Mouse (Mus musculus) cortical plate, adult 2 months (tissue): ENCODE measurements at regions not wholly inside any gene's neighbourhood (a gene's known extent, or its start where the extent isn't known, plus 50 kb on each side); places are given as distances from the start of the nearest gene placed in this dataset.

Experiments
- H3K27ac ChIP-seq: fragments of 200-500 bp; 2 replicates; pipeline ENCODE4 v1.5.1; 2012; ENCODE audit warnings: low read length, control low read depth, inconsistent platforms; ENCODE audit not compliant: insufficient read depth
- H3K4me1 ChIP-seq: fragments of 200-500 bp; 2 replicates; pipeline ENCODE4 v1.6.1; 2011; ENCODE audit warnings: low read length; ENCODE audit not compliant: control insufficient read depth, insufficient read depth
- H3K4me3 ChIP-seq: fragments of 200-500 bp; 2 replicates; pipeline ENCODE4 v1.5.1; 2011; ENCODE audit warnings: mild to moderate bottlenecking, low read length, control low read depth; ENCODE audit not compliant: insufficient read depth
- CTCF ChIP-seq: fragments of 200-500 bp; IDR thresholded peaks from 2 replicates; pipeline ENCODE4 v1.5.1; 2011; ENCODE audit warnings: mild to moderate bottlenecking, control low read depth, low read length; ENCODE audit not compliant: insufficient read depth; ENCODE audit errors: extremely low read depth
- POLR2A ChIP-seq: fragments of 200-500 bp; IDR thresholded peaks from 2 replicates; pipeline ENCODE4 v1.6.1; 2011; ENCODE audit warnings: mild to moderate bottlenecking, low read length, control low read depth; ENCODE audit not compliant: insufficient read depth; ENCODE audit errors: extremely low read depth

DNA sequence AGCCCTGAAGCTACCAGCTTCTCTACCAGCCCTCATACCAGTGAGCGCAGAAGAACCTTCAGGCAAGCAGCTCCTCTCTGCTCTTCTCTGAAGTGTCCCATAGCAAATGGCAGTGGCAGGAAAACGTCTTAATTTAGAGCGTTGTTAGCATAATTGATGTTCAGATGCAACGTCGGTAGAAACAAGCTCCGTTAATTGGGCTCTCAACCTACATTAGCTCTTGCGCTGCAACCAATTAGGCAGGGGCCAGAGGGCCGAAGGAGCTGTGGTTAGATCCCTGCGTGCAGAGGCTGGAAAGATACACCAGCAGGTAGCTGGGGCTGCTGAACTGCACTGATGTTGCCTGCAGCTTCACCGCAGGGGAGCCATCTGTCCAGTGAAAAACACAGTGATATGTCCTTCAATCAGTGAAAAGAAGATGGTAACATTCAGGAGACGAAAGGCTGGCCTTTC is 145.6 kb downstream of the Gm45692 start:
- Histone ChIP-seq H3K27ac (no peak overlapping the region), H3K4me1 (no peaks in the 10 kb centered on the region), H3K4me3 (no peak overlapping the region)
- no peak for TF ChIP-seq CTCF
- no peak for TF ChIP-seq POLR2A

GRCm38 (mm10) chr8:26265366-26265765 is 146.0 kb downstream of the Gm45692 start:
- TF ChIP-seq CTCF, result no peak
- TF ChIP-seq POLR2A, result no peak
- Histone ChIP-seq H3K4me1 (no peaks in the 10 kb centered on the region), H3K27ac (no peak overlapping the region), H3K4me3 (no peak overlapping the region)

GRCm38 (mm10) chr8:26266384-26266783 is 147.1 kb downstream of the Gm45692 start:
- no peak for TF ChIP-seq CTCF
- TF ChIP-seq POLR2A, result no peak
- Histone ChIP-seq H3K27ac (no peak overlapping the region), H3K4me3 (no peak overlapping the region), H3K4me1 (no peaks in the 10 kb centered on the region)

GRCm38 (mm10) chr8:26267569-26267968 is 148.2 kb downstream of the Gm45692 start:
- Histone ChIP-seq H3K4me3 (no peak overlapping the region), H3K27ac (no peak overlapping the region), H3K4me1 (no peaks in the 10 kb centered on the region)
- TF ChIP-seq POLR2A (no peak), CTCF (no peak)

DNA sequence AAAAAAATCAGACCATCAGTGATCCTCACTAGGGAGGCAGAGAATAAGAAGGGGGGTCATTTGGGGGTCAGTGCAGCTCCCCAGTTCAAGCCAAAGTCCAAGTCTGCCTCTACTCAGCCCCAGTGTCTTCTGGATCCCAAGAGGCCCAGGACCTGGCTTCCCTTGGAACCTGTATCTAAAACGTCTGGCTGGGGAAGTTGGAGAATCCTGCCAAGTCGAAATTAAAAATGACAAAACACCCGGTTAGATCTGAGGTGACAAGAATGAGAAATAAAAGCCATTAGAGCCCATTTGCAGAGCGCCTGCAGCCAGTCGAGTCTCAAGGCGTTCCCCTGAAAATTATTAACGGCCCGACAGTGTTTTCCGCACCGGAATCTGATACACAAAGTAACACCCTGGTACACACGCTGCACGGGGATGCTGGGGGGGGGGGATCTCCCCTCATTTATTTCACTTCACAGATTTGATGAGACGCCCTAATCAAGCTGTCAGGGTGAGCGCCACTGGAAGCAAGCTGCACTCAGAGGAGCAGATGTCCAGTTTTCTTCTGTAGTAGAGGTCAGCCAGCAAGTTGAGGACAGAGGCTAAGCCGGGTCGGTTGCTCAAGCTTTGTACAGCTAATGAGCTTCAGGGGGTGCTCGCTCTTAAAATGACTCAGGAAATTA is 149.5 kb downstream of the Gm45692 start:
- Histone ChIP-seq H3K27ac (no peak overlapping the region), H3K4me1 (no peaks in the 10 kb centered on the region), H3K4me3 (no peak overlapping the region)
- no peak for TF ChIP-seq CTCF

DNA sequence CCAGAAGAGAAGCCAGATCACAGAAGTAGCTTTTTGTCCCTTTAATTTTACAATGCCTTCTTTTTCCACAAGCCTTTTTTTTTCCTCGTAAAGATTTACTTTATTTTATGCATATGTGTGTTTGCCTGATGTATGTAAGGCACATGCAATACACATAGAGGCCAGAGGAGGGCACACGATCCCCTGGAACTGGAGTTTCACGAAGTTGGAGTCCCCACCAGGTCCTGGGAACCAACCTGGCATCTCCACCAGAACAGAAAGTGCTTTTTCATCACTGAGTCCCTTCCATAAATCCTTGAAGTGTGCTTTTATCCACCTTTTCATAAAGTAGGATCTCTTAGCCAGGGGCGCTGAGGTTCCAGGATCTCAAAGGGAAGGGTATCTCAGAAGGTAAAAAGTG is 152.8 kb downstream of the Gm45692 start:
- no peaks in the 10 kb centered on the region for H3K4me1 ChIP-seq
- H3K4me3 ChIP-seq, result no peak overlapping the region
- H3K27ac ChIP-seq, result no peak overlapping the region
- peak; percentile 41; the same call in 1 of the 2 replicates for TF ChIP-seq CTCF
- no peak for TF ChIP-seq POLR2A

DNA sequence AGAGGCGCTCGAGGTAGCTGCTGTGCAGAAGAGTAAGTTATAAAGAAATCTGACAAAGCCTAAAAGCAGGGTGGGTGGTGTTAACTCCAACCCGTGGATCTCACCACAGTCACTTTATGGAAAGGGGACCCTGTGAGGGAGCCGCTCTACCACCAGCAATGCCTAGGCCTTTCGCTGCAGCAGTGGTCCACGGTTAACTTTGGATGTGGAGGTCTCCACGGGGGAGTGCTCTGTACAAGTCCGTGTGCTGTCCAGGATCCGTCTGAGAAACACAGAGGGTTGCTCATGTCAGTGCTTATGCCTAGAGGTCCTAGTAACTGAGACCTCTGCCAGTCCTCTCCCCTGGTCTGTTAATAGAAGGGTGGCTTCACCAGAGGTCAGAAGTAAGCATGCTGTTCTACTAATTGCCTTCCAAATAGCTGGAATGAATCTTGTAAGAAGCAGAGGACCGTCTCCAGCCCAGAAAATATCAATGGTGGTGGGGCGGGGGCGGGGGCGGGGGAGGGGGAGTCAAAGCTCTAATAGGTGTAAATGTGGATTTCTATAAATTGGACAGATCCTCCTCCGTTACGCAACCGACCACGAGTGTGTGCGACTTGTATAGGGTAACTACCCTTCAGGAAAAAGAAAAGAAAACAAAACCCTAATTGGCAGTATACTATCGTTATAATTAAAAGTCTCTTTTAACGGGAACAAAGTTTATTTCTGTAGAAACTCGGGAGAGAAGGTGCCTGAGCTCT is 153.5 kb downstream of the Gm45692 start:
- Histone ChIP-seq H3K27ac (no peak overlapping the region), H3K4me1 (no peaks in the 10 kb centered on the region)

DNA sequence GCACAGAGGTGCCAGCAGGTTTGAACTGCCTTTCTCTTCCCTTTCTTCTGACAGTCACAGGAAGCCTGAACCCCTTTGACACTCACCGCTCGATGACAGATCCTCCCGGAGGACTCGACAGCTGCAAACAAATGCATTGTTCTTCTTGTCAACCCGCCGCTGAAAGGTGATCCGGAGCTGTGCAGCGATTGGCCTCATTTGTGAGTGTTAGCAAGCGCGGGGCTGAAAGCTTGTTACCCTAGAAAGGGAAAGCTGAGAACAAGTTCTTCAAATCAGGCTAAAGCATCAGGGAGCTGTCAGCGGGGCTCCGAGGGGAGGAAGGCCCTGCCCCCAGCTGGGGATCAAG is 154.1 kb downstream of the Gm45692 start:
- no peaks in the 10 kb centered on the region for H3K4me1 ChIP-seq
- no peak overlapping the region for H3K27ac ChIP-seq
- no peak overlapping the region for H3K4me3 ChIP-seq
- no peak for TF ChIP-seq POLR2A
- TF ChIP-seq CTCF, result no peak

More for the DNA sequence above, 153.5 kb downstream of the Gm45692 start:
- H3K4me3 ChIP-seq, result no peak overlapping the region
- TF ChIP-seq CTCF (no peak), POLR2A (no peak)

- no peak for TF ChIP-seq CTCF
- TF ChIP-seq POLR2A, result no peak
- Histone ChIP-seq H3K4me1 (no peaks in the 10 kb centered on the region), H3K27ac (no peak overlapping the region), H3K4me3 (no peak overlapping the region)
Measured at GRCm38 (mm10) chr8:26273792-26274191, 154.5 kb downstream of the Gm45692 start.

- no peak overlapping the region for H3K4me3 ChIP-seq
- H3K27ac ChIP-seq, result no peak overlapping the region
- no peaks in the 10 kb centered on the region for H3K4me1 ChIP-seq
- TF ChIP-seq CTCF (no peak), POLR2A (no peak)
Measured at GRCm38 (mm10) chr8:26274481-26274880, 155.1 kb downstream of the Gm45692 start.
